Mouse (Mus musculus) liver, embryonic 12.5 days (tissue): ENCODE measurements around the gene Rbm28. TPM values are rescaled to one million over a fixed set of nuclear protein-coding genes. Genes with fewer than 3 reads are reported as not detected.

Source experiments
- ATAC-seq: fragments of 200-750 bp; cut with Nextera tagmentation; 2 replicates; pipeline ENCODE4 v1.8.0; 2017; ENCODE audit warnings: moderate number of reproducible peaks, mild to moderate bottlenecking, moderate library complexity
- H3K27ac ChIP-seq: fragments of 300-500 bp; sonication (generic); 2 replicates; pipeline ENCODE4 v1.5.1; 2016; ENCODE audit warnings: mild to moderate bottlenecking
- H3K27me3 ChIP-seq: fragments of 300-500 bp; sonication (generic); replicated peaks from 2 replicates; pipeline ENCODE4 v1.6.1; 2016; ENCODE audit warnings: mild to moderate bottlenecking, moderate library complexity
- H3K36me3 ChIP-seq: fragments of 300-500 bp; sonication (generic); 2 replicates; pipeline ENCODE4 v1.6.1; 2016; ENCODE audit warnings: mild to moderate bottlenecking, moderate library complexity
- H3K4me1 ChIP-seq: fragments of 300-500 bp; sonication (generic); 2 replicates; pipeline ENCODE4 v1.6.1; 2016
- H3K4me2 ChIP-seq: fragments of 300-500 bp; sonication (generic); 2 replicates; pipeline ENCODE4 v1.6.1; 2016; ENCODE audit warnings: mild to moderate bottlenecking, moderate library complexity
- H3K4me3 ChIP-seq: fragments of 300-500 bp; sonication (generic); 2 replicates; pipeline ENCODE4 v1.5.1; 2016; ENCODE audit warnings: mild to moderate bottlenecking, moderate library complexity
- H3K9ac ChIP-seq: fragments of 300-500 bp; sonication (generic); 2 replicates; pipeline ENCODE4 v1.6.1; 2016; ENCODE audit warnings: mild to moderate bottlenecking, moderate library complexity
- H3K9me3 ChIP-seq: fragments of 300-500 bp; sonication (generic); replicated peaks from 2 replicates; pipeline ENCODE4 v1.6.1; 2016; ENCODE audit warnings: mild to moderate bottlenecking, moderate library complexity
- WGBS: fragments of 180-500 bp; shearing (Covaris S2); methylation state at CpG from one replicate; pipeline ENCODE4 v1.1.7; 2016; ENCODE audit not compliant: insufficient replicate concordance; 5-methylcytosine and 5-hydroxymethylcytosine counted together
- polyA plus RNA-seq: library from polyadenylated mRNA; unstranded; fragments of >200 nt; fragmentation: Nextera tagmentation; extraction: Ambion mirVana; gene quantifications from 2 replicates; pipeline ENCODE4 v1.2.1, GENCODE M21; 2016

Rbm28 gene
- polyA plus RNA-seq, 1 experiment from 2014 or later = 27.2 TPM

- Histone ChIP-seq H3K4me2 (no peak overlapping the region), H3K36me3 (peaks cover 46% of the 10 kb centered on the region), H3K4me3 (no peak overlapping the region), H3K27ac (no peak overlapping the region), H3K9ac (no peak overlapping the region), H3K9me3 (no peaks in the 10 kb centered on the region), H3K27me3 (peaks cover 6% of the 10 kb centered on the region), H3K4me1 (peaks cover 25% of the 10 kb centered on the region)
- ATAC-seq = no peak
- WGBS = 75% methylated on average over 2 of the region's 2 CpGs
Observed at GRCm38 (mm10) chr6:29160786-29161185, 4.0 kb downstream of the Rbm28 start.

- Histone ChIP-seq H3K27ac (no peak overlapping the region), H3K4me3 (no peak overlapping the region), H3K27me3 (no peaks in the 10 kb centered on the region), H3K9me3 (no peaks in the 10 kb centered on the region), H3K36me3 (peaks cover 86% of the 10 kb centered on the region), H3K4me2 (no peak overlapping the region), H3K4me1 (no peaks in the 10 kb centered on the region), H3K9ac (no peak overlapping the region)
- ATAC-seq = no peak
- 85% methylated on average over 5 of the region's 5 CpGs for WGBS
Observed at GRCm38 (mm10) chr6:29156326-29156725, 8.5 kb downstream of the Rbm28 start.

- 80% methylated on average over 1 of the region's 1 CpGs for WGBS
- peaks cover 59% of the 10 kb centered on the region for H3K36me3 ChIP-seq
- no peak overlapping the region for H3K4me2 ChIP-seq
- peaks cover 4% of the 10 kb centered on the region; the same call in 1 of the 2 replicates for H3K4me1 ChIP-seq
- no peak overlapping the region for H3K27ac ChIP-seq
- no peak for ATAC-seq
- H3K27me3 ChIP-seq = no peaks in the 10 kb centered on the region
- H3K9me3 ChIP-seq = no peaks in the 10 kb centered on the region
- no peak overlapping the region for H3K4me3 ChIP-seq
- no peak overlapping the region for H3K9ac ChIP-seq
Observed at GRCm38 (mm10) chr6:29150001-29150400, 14.8 kb downstream of the Rbm28 start.

GRCm38 (mm10) chr6:29147407-29148010 lies 17.3 kb downstream of the Rbm28 start:
- Histone ChIP-seq H3K27ac (no peak overlapping the region), H3K27me3 (no peaks in the 10 kb centered on the region), H3K4me3 (no peak overlapping the region), H3K9ac (no peak overlapping the region), H3K4me1 (peaks cover 4% of the 10 kb centered on the region; the same call in 1 of the 2 replicates), H3K4me2 (no peak overlapping the region), H3K9me3 (no peaks in the 10 kb centered on the region), H3K36me3 (peaks cover 46% of the 10 kb centered on the region)
- WGBS = 73% methylated on average over 5 of the region's 5 CpGs
- no peak for ATAC-seq

GRCm38 (mm10) chr6:29146641-29147040 lies 18.2 kb downstream of the Rbm28 start:
- Histone ChIP-seq H3K9ac (no peak overlapping the region), H3K4me2 (no peak overlapping the region), H3K27ac (no peak overlapping the region), H3K4me1 (peaks cover 4% of the 10 kb centered on the region; the same call in 1 of the 2 replicates), H3K27me3 (no peaks in the 10 kb centered on the region), H3K36me3 (peaks cover 45% of the 10 kb centered on the region), H3K9me3 (no peaks in the 10 kb centered on the region), H3K4me3 (no peak overlapping the region)
- 65% methylated on average over 7 of the region's 7 CpGs for WGBS
- no peak for ATAC-seq

- H3K27me3 ChIP-seq = no peaks in the 10 kb centered on the region
- 66% methylated on average over 12 of the region's 12 CpGs for WGBS
- no peak overlapping the region for H3K4me3 ChIP-seq
- no peak overlapping the region for H3K4me2 ChIP-seq
- peaks cover 50% of the 10 kb centered on the region for H3K36me3 ChIP-seq
- no peak overlapping the region for H3K9ac ChIP-seq
- no peaks in the 10 kb centered on the region for H3K9me3 ChIP-seq
- peak overlapping the region; percentile 38 for H3K27ac ChIP-seq
- ATAC-seq = 0 out of 2 replicates have a peak, but pooled peaks have one; percentile 27
- peaks cover 4% of the 10 kb centered on the region; the same call in 1 of the 2 replicates for H3K4me1 ChIP-seq
Observed at GRCm38 (mm10) chr6:29145456-29146307, 19.1 kb downstream of the Rbm28 start.

GRCm38 (mm10) chr6:29144971-29145370 lies 19.8 kb downstream of the Rbm28 start:
- H3K9me3 ChIP-seq = no peaks in the 10 kb centered on the region
- H3K36me3 ChIP-seq = peaks cover 55% of the 10 kb centered on the region
- H3K27me3 ChIP-seq = no peaks in the 10 kb centered on the region
- peak overlapping the region; percentile 38; the same call in 1 of the 2 replicates for H3K27ac ChIP-seq
- no peak for ATAC-seq
- H3K4me3 ChIP-seq = no peak overlapping the region
- 76% methylated on average over 3 of the region's 3 CpGs for WGBS
- peaks cover 4% of the 10 kb centered on the region; the same call in 1 of the 2 replicates for H3K4me1 ChIP-seq
- H3K4me2 ChIP-seq = no peak overlapping the region
- H3K9ac ChIP-seq = no peak overlapping the region

GRCm38 (mm10) chr6:29143608-29144007 lies 21.2 kb downstream of the Rbm28 start:
- 35% methylated on average over 5 of the region's 5 CpGs for WGBS
- Histone ChIP-seq H3K27me3 (no peaks in the 10 kb centered on the region), H3K4me3 (no peak overlapping the region), H3K9me3 (no peaks in the 10 kb centered on the region), H3K36me3 (peaks cover 49% of the 10 kb centered on the region), H3K4me1 (peaks cover 4% of the 10 kb centered on the region; the same call in 1 of the 2 replicates), H3K4me2 (no peak overlapping the region), H3K9ac (no peak overlapping the region), H3K27ac (no peak overlapping the region)
- ATAC-seq = no peak

- 93% methylated on average over 9 of the region's 9 CpGs for WGBS
Observed at GRCm38 (mm10) chr6:29137441-29137840, 27.4 kb downstream of the Rbm28 start.

GRCm38 (mm10) chr6:29133100-29133499 lies 31.7 kb downstream of the Rbm28 start:
- Histone ChIP-seq H3K4me2 (no peak overlapping the region), H3K4me3 (no peak overlapping the region), H3K27me3 (no peaks in the 10 kb centered on the region), H3K4me1 (no peaks in the 10 kb centered on the region), H3K9me3 (no peaks in the 10 kb centered on the region), H3K9ac (no peak overlapping the region), H3K36me3 (peaks cover 95% of the 10 kb centered on the region), H3K27ac (no peak overlapping the region)
- WGBS = 81% methylated on average over 9 of the region's 9 CpGs
- no peak for ATAC-seq

More at GRCm38 (mm10) chr6:29137441-29137840, 27.4 kb downstream of the Rbm28 start:
- no peak for ATAC-seq
- Histone ChIP-seq H3K4me1 (no peaks in the 10 kb centered on the region), H3K9me3 (no peaks in the 10 kb centered on the region), H3K27me3 (no peaks in the 10 kb centered on the region), H3K4me3 (no peak overlapping the region), H3K4me2 (no peak overlapping the region), H3K36me3 (peaks cover 89% of the 10 kb centered on the region), H3K27ac (no peak overlapping the region), H3K9ac (no peak overlapping the region)

- H3K4me1 ChIP-seq = no peaks in the 10 kb centered on the region
- no peak overlapping the region for H3K9ac ChIP-seq
- peaks cover 80% of the 10 kb centered on the region for H3K36me3 ChIP-seq
- no peak overlapping the region for H3K4me2 ChIP-seq
- no peak overlapping the region for H3K27ac ChIP-seq
- H3K27me3 ChIP-seq = no peaks in the 10 kb centered on the region
- H3K9me3 ChIP-seq = no peaks in the 10 kb centered on the region
- H3K4me3 ChIP-seq = no peak overlapping the region
- ATAC-seq = no peak
- WGBS = 84% methylated on average over 7 of the region's 7 CpGs
Observed at GRCm38 (mm10) chr6:29126878-29127426, 37.9 kb downstream of the Rbm28 start.

- H3K9ac ChIP-seq = no peak overlapping the region
- 79% methylated on average over 13 of the region's 13 CpGs for WGBS
- no peaks in the 10 kb centered on the region for H3K9me3 ChIP-seq
- H3K36me3 ChIP-seq = peaks cover 11% of the 10 kb centered on the region
- no peaks in the 10 kb centered on the region for H3K4me1 ChIP-seq
- ATAC-seq = no peak
- H3K27me3 ChIP-seq = no peaks in the 10 kb centered on the region
- H3K27ac ChIP-seq = no peak overlapping the region
- no peak overlapping the region for H3K4me2 ChIP-seq
- H3K4me3 ChIP-seq = no peak overlapping the region
Observed at GRCm38 (mm10) chr6:29119990-29120389, 44.8 kb downstream of the Rbm28 start.
